Mouse (Mus musculus): ENCODE data around the gene Klhl28. TPM values are rescaled to one million over a fixed set of nuclear protein-coding genes. Genes with fewer than 3 reads are reported as not detected.

Klhl28 gene
- polyA plus RNA-seq, 1 experiment from 2014 or later = 10.2 TPM

DNA sequence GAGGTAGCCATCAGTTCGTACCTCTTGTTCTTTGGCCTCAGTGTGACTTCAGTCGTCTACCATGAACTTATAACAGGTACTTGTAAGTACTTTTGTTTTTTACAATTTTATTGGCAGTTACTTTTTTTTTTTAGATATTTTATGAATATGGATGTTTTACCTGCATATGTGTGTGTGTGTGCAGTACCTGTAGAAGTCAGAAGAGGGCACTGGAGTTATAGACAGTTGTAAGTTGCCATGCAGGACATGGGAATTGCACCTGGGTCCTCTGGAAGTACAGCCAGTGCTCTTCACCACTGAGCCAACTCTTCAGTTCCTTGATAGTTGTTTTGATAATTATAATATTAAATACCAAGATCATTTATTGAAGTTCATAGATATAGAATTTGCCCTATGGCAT is 27.8 kb downstream of the Klhl28 start:
- WGBS = 82% methylated on average over 2 of the region's 2 CpGs

DNA sequence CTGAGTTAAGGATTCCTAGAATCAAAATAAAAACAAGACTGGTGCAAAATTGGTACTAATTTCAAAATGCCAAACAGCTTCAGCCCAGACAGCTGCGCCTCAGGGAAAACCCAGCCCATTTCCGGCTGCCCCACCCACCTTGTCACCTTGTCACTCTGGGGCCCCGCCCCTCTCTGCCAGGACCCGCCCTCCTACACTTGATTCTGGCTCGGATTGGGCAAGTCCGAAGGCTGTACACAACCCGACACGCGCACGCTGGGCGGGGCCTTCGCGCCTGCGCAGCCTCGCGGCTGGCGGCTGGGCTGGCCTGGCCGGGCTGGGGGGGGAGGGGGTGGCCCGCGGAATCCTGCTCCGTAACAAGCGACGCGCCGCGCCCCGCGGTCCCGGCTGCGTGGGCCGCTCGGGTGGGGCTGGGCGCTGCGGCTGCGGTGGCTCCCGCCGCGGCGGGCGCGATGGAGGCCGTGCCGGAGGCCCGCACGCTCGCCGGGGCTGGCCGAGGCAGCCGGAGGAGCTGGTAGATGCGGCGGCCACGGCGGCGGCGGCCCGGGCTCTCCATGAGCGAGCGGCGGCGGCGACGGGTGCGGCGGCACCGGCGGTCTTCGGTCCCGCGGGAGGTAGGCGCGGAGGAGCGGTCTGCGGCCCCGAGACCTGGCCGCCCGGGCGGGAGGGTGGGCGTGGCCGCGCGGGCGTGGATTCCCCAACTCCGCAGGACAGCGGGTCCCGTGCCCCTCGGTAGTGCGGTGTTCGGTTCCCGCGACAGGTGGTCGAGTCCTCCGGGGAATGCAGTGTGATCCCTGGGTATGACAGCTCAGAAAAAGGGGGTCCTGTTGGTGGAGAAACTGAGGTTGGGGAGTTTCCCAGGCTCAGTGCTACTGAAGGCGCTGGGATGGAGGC is 47.5 kb downstream of the Klhl28 start, which contains the start of gene Gm527:
Gene Gm527, plus strand, starts transcription at position 329 of the 894 bp plus-strand sequence.
- peak within 1 kb of the TSS; percentile 89 for H3K27ac ChIP-seq (replicated peaks)
- H3K27me3 ChIP-seq (replicated peaks; ENCODE audit: low read depth, poor library complexity, severe bottlenecking) = peaks cover 7% of the 10 kb centered on the region; the same call in 1 of the 2 replicates
- no peaks in the 10 kb centered on the region for H3K9me3 ChIP-seq
- peak; percentile 97 for DNase-seq (ENCODE audit: low spot score)
- no peaks in the 10 kb centered on the region for H3K4me1 ChIP-seq
- no peaks in the 10 kb centered on the region for H3K36me3 ChIP-seq (replicated peaks)
- WGBS = under 1% methylated on average over 93 of the region's 93 CpGs
- H3K4me3 ChIP-seq = peak within 1 kb of the TSS; percentile 90

More for the DNA sequence above, 27.8 kb downstream of the Klhl28 start:
- DNase-seq (ENCODE audit: low spot score) = no peak
- Histone ChIP-seq H3K27ac (replicated peaks) (no peak overlapping the region), H3K4me3 (no peak overlapping the region), H3K27me3 (replicated peaks; ENCODE audit: low read depth, poor library complexity, severe bottlenecking) (no peaks in the 10 kb centered on the region), H3K36me3 (replicated peaks) (peaks cover 13% of the 10 kb centered on the region), H3K9me3 (no peaks in the 10 kb centered on the region), H3K4me1 (no peaks in the 10 kb centered on the region)

DNA sequence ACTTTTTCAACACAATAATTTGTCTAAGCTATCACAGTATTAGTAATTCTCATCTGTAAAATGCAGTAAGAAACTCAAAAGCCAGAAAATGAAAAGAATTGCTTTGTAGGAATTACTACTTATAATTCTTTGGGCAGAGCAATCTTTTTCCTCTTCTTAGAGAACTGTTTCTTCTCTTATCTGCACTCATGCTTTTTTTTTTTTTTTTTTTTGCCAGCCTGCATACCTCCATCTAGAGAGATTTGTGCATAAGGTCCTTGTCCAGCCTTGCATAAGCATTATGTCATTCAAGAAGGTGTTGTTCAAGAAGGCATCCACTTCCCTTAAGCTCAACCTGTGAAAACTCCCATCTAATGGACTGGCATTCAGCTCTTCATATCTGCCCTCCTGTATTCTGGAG is 48.6 kb downstream of the Klhl28 start:
- Histone ChIP-seq H3K4me1 (no peaks in the 10 kb centered on the region), H3K4me3 (no peak overlapping the region), H3K9me3 (no peaks in the 10 kb centered on the region), H3K27me3 (replicated peaks; ENCODE audit: low read depth, poor library complexity, severe bottlenecking) (peaks cover 7% of the 10 kb centered on the region; the same call in 1 of the 2 replicates), H3K27ac (replicated peaks) (no peak overlapping the region), H3K36me3 (replicated peaks) (no peaks in the 10 kb centered on the region)
- DNase-seq (ENCODE audit: low spot score) = no peak

DNA sequence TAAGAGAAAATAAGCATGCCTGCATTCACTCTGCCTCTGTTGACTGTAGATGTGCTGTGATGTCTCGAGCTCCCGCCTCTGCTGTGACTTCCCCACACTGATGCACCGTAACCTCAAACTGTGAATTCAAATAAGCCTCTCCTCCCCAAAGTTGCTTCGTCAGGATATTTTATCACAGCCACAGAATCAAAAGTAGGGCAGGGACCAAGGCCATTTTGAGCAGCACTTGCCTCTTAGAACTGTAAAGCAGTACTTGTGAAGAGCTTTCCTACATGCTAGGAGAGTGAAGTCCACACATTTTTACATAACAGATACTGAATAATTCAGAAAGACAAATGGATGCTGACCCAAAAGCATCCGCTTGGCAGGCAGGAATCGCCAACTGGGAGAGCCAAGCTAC is 52.3 kb downstream of the Klhl28 start:
- DNase-seq (ENCODE audit: low spot score) = no peak
- WGBS = 73% methylated on average over 6 of the region's 6 CpGs
- H3K27me3 ChIP-seq (replicated peaks; ENCODE audit: low read depth, poor library complexity, severe bottlenecking) = no peaks in the 10 kb centered on the region
- no peaks in the 10 kb centered on the region for H3K36me3 ChIP-seq (replicated peaks)
- no peaks in the 10 kb centered on the region for H3K9me3 ChIP-seq
- H3K4me3 ChIP-seq = no peak overlapping the region
- H3K4me1 ChIP-seq = no peaks in the 10 kb centered on the region
- no peak overlapping the region for H3K27ac ChIP-seq (replicated peaks)

- no peak overlapping the region for H3K4me3 ChIP-seq
- peak overlapping the region; percentile 24; the same call in 1 of the 2 replicates for H3K27ac ChIP-seq (replicated peaks)
- peak; percentile 10 for DNase-seq (ENCODE audit: low spot score)
- WGBS = 61% methylated on average over 8 of the region's 8 CpGs
- H3K4me1 ChIP-seq = peaks cover 22% of the 10 kb centered on the region
- no peaks in the 10 kb centered on the region for H3K9me3 ChIP-seq
- no peaks in the 10 kb centered on the region for H3K27me3 ChIP-seq (replicated peaks; ENCODE audit: low read depth, poor library complexity, severe bottlenecking)
- no peaks in the 10 kb centered on the region for H3K36me3 ChIP-seq (replicated peaks)
These were observed 62.1 kb downstream of the Klhl28 start for GRCm38 (mm10) chr12:64903186-64903585.

DNA sequence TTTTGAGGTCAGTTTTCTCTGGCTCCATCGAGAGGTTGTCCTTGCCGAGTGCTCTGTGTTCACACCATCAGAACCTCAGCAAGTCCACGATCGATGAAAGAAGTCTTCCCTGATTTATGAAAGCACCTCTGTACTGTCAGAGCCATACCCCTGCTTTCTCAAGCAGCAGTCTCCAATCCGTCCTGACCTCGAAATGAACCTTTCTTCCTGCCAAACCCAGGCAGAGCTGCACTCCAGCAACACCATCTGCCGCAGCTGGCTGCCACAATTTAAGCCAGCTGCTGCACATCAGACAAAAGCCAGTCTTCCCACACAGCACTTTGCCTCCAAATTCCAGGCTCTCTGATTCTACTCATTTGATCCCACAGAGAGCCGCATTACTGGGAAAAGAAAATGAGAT is 62.8 kb downstream of the Klhl28 start:
- no peaks in the 10 kb centered on the region for H3K36me3 ChIP-seq (replicated peaks)
- H3K4me3 ChIP-seq = no peak overlapping the region
- peaks cover 22% of the 10 kb centered on the region for H3K4me1 ChIP-seq
- no peaks in the 10 kb centered on the region for H3K27me3 ChIP-seq (replicated peaks; ENCODE audit: low read depth, poor library complexity, severe bottlenecking)
- peak; percentile 80 for DNase-seq (ENCODE audit: low spot score)
- WGBS = 25% methylated on average over 8 of the region's 8 CpGs
- H3K9me3 ChIP-seq = no peaks in the 10 kb centered on the region
- peak overlapping the region; percentile 61; the same call in 1 of the 2 replicates for H3K27ac ChIP-seq (replicated peaks)

- Histone ChIP-seq H3K27me3 (replicated peaks; ENCODE audit: low read depth, poor library complexity, severe bottlenecking) (no peaks in the 10 kb centered on the region), H3K9me3 (no peaks in the 10 kb centered on the region), H3K4me3 (no peak overlapping the region), H3K36me3 (replicated peaks) (no peaks in the 10 kb centered on the region), H3K4me1 (peaks cover 6% of the 10 kb centered on the region), H3K27ac (replicated peaks) (no peak overlapping the region)
- peak; percentile 68 for DNase-seq (ENCODE audit: low spot score)
- WGBS = 50% methylated on average over 4 of the region's 4 CpGs
These were observed 68.1 kb downstream of the Klhl28 start for GRCm38 (mm10) chr12:64897060-64897730.

Other genes with a start within 250 kb of the Klhl28 start
- gene Gm527, start 47.6 kb downstream of the Klhl28 start, polyA plus RNA-seq (2016; fragmentation: Nextera tagmentation; extraction: Ambion mirVana) = 0.99 and 1.2 TPM in 2 replicates
- gene Togaram1, start 270 bp upstream of the Klhl28 start, polyA plus RNA-seq (2016; fragmentation: Nextera tagmentation; extraction: Ambion mirVana) = 29.4 and 31.5 TPM in 2 replicates
- 66.9 and 67.5 TPM in 2 replicates for gene Prpf39, start 70.8 kb upstream of the Klhl28 start, polyA plus RNA-seq (2016; fragmentation: Nextera tagmentation; extraction: Ambion mirVana)
- 672 and 700 TPM in 2 replicates for gene Fkbp3, start 108.5 kb upstream of the Klhl28 start, polyA plus RNA-seq (2016; fragmentation: Nextera tagmentation; extraction: Ambion mirVana)
- gene Fancm, start 110.1 kb upstream of the Klhl28 start, polyA plus RNA-seq (2016; fragmentation: Nextera tagmentation; extraction: Ambion mirVana) = 13.4 and 15.7 TPM in 2 replicates
- gene Mis18bp1, start 207.1 kb upstream of the Klhl28 start, polyA plus RNA-seq (2016; fragmentation: Nextera tagmentation; extraction: Ambion mirVana) = 85.5 and 87.5 TPM in 2 replicates

Data from embryonic facial prominence, embryonic 10.5 days (tissue).